Mouse (Mus musculus) forebrain, postnatal 0 days (tissue): ENCODE measurements around the gene Acads. TPM values are rescaled to one million over a fixed set of nuclear protein-coding genes. Genes with fewer than 3 reads are reported as not detected.

Experiments used
- ATAC-seq: fragments of 200-750 bp; cut with Nextera tagmentation; 2 replicates; pipeline ENCODE4 v1.8.0; 2017; ENCODE audit warnings: mild to moderate bottlenecking, moderate library complexity
- DNase-seq: peaks from one replicate; pipeline ENCODE4 v3.0.0-alpha.2; 2015
- H3K27ac ChIP-seq: fragments of 300-500 bp; sonication (generic); 2 replicates; pipeline ENCODE4 v1.5.1; 2014; ENCODE audit warnings: low read depth, mild to moderate bottlenecking, antibody characterized with exemption, low read length, moderate library complexity, mixed read lengths
- H3K27me3 ChIP-seq: fragments of 300-500 bp; sonication (generic); 2 replicates; pipeline ENCODE4 v1.6.1; 2014; ENCODE audit warnings: mild to moderate bottlenecking, low read length, mixed read lengths; ENCODE audit not compliant: insufficient read depth
- H3K36me3 ChIP-seq: fragments of 300-500 bp; sonication (generic); 2 replicates; pipeline ENCODE4 v1.6.1; 2014; ENCODE audit warnings: mild to moderate bottlenecking, moderate library complexity; ENCODE audit not compliant: insufficient read depth
- H3K4me1 ChIP-seq: fragments of 300-500 bp; sonication (generic); 2 replicates; pipeline ENCODE4 v1.6.1; 2014; ENCODE audit warnings: antibody characterized with exemption; ENCODE audit not compliant: insufficient read depth
- H3K4me2 ChIP-seq: fragments of 300-500 bp; sonication (generic); 2 replicates; pipeline ENCODE4 v1.6.1; 2014; ENCODE audit warnings: low read depth, mild to moderate bottlenecking, moderate library complexity
- H3K4me3 ChIP-seq: fragments of 300-500 bp; sonication (generic); 2 replicates; pipeline ENCODE4 v1.5.1; 2014; ENCODE audit warnings: low read depth, low read length, mixed read lengths
- H3K9ac ChIP-seq: fragments of 300-500 bp; sonication (generic); 2 replicates; pipeline ENCODE4 v1.6.1; 2014; ENCODE audit warnings: mild to moderate bottlenecking
- H3K9me3 ChIP-seq: fragments of 300-500 bp; sonication (generic); 2 replicates; pipeline ENCODE4 v1.6.1; 2016; ENCODE audit warnings: low read length
- CTCF ChIP-seq: sonication (generic); IDR thresholded peaks from 2 replicates; pipeline ENCODE4 v1.5.1; 2016; ENCODE audit warnings: antibody characterized with exemption, control low read depth, low read depth
- WGBS: fragments of 180-500 bp; shearing (Covaris S2); extraction: QIAGEN DNeasy Blood & Tissue Kit; methylation state at CpG from one replicate; pipeline ENCODE4 v1.1.7; 2014; 5-methylcytosine and 5-hydroxymethylcytosine counted together
- polyA plus RNA-seq: library from polyadenylated mRNA; unstranded; fragments of >200 nt; fragmentation: Nextera tagmentation; extraction: Ambion mirVana; gene quantifications from 2 replicates; pipeline ENCODE4 v1.2.1, GENCODE M21; 2015
- total RNA-seq: library from RNA; depleted of rRNA; stranded (reverse); fragments of >200 nt; gene quantifications from 2 replicates; pipeline ENCODE4 v1.2.3, GENCODE M21; 2014

The Acads gene
- total and polyA plus RNA-seq, 2 experiments from 2014 or later, result 12.5 to 13.9 TPM

DNA sequence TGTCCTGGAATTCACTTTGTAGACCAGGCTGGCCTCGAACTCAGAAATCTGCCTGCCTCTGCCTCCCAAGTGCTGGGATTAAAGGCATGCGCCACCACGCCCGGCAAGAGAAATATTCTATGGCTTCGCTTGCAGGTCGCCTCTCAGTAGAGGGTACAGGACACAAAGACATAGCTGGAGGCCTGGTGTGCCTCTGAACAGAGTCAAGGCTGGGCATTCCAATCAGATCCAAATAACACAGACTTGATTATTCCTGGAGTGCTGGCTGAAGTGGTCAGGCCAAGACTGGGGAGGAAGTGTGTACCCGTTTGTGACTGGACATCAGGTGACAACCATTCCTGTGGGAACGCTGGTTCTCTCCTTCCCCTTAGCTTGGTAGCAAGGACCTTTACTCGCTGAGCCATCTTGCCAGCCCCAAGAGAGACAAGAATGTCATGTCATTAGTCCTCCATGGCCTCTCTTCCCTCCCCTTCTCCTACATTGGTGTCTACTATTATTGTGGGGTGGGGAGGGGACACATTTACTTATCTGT, 23.1 kb upstream of the Acads start:
- no peaks in the 10 kb centered on the region for H3K9me3 ChIP-seq
- no peak for ATAC-seq
- H3K27me3 ChIP-seq, result no peaks in the 10 kb centered on the region
- no peak for TF ChIP-seq CTCF
- WGBS, result 89% methylated on average over 9 of the region's 9 CpGs
- no peak overlapping the region for H3K4me3 ChIP-seq
- H3K36me3 ChIP-seq, result peaks cover 15% of the 10 kb centered on the region; the same call in 1 of the 2 replicates
- no peak overlapping the region for H3K4me2 ChIP-seq
- no peaks in the 10 kb centered on the region for H3K4me1 ChIP-seq
- H3K9ac ChIP-seq, result no peak overlapping the region
- no peak overlapping the region for H3K27ac ChIP-seq
- DNase-seq, result no peak

DNA sequence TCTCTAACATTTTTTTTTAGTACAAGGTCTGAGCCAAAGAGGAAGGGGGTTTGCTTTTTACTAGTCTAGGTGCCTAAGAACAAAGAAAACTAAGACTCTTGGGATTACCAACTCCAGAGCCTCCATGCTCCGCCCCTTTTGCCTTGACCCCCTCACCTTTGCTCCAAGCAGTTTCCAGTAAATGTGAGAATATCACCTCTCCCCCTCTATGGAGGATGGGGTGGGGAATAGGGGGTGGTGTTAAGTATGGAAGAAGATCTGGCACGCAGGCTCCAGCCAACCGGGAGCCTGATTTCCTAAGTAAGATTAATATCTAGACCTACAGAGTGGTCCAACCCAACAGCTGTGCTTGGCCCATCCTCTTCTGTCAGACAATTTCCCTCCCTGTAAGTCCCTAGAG, 21.6 kb upstream of the Acads start:
- 78% methylated on average over 3 of the region's 3 CpGs for WGBS
- no peak for TF ChIP-seq CTCF
- no peaks in the 10 kb centered on the region for H3K4me1 ChIP-seq
- H3K27ac ChIP-seq, result no peak overlapping the region
- H3K9ac ChIP-seq, result no peak overlapping the region
- no peak overlapping the region for H3K4me3 ChIP-seq
- no peak for DNase-seq
- H3K36me3 ChIP-seq, result 0 out of 2 replicates have a peak, but pooled peaks cover 2% of the 10 kb centered on the region
- no peaks in the 10 kb centered on the region for H3K27me3 ChIP-seq
- H3K4me2 ChIP-seq, result no peak overlapping the region
- H3K9me3 ChIP-seq, result no peaks in the 10 kb centered on the region
- no peak for ATAC-seq

DNA sequence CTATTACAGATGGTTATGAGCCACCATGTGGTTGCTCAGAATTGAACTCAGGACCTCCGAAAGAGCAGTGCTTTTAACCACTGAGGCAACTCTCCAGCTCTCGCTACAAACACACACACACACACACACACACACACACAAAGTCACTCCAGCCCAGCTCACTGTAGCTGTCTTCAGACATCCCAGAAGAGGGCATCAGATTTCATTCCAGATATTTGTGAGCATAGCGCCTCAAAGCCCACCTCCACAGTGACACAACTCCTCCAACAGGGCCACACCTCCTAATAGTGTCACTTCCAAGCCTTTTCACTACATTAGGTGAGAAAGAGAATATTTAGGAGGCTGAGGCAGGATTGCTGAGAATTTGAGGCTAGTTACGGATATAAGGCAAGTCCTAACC, 20.0 kb upstream of the Acads start:
- Histone ChIP-seq H3K27me3 (no peaks in the 10 kb centered on the region), H3K9ac (no peak overlapping the region), H3K4me2 (no peak overlapping the region), H3K27ac (no peak overlapping the region), H3K4me1 (peaks cover 1% of the 10 kb centered on the region; the same call in 1 of the 2 replicates), H3K9me3 (no peaks in the 10 kb centered on the region), H3K4me3 (no peak overlapping the region), H3K36me3 (no peaks in the 10 kb centered on the region)
- no peak for DNase-seq
- no peak for ATAC-seq
- TF ChIP-seq CTCF, result no peak
- 69% methylated on average over 4 of the region's 4 CpGs for WGBS

DNA sequence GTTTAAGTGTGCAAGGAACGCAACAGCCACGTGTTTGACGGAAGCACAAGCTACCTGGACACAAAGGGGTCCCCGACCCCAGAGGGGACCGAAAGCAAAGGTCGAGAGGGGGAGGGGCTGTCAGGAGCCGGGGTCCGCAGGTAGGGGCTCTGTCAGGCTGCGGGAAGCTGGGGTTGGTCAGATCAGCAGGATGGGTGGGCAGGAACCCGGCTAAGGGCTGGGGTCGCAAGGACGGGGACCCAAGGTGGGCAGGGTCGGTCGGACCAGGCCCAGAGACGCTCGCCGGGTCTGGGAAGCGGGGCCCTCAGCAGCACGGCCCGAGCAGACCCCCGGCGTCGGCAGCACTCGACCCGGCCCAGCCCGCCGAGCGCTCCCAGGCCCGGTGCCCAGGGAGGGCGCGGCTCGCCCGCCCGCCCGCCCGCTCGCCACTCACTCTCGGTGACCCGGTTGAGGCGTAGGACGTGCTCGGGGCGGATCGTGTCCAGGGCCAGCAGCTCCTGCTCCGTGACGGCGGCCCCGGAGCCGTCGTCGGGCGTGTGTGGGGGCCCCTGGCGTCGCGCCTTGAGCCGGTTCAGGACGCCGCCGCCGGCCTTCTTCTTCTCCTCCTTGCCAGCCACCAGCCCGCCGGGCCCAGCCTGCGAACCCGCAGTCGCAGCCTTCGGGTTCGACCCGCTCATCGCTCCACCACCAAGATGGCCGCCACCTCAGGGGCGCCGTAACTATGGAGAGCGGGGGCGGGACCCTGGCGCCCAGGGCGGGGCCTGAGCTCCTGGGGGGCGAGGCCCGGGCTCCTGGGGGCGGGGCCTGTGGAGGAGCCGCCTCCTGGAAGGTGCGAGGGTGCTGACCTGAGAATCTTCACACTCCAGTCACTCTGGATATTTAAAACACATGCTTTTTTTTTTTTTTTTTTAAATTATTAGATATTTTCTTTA, 15.4 kb upstream of the Acads start, which contains the start of gene Unc119b:
Gene Unc119b, minus strand, starts transcription at position 742 of the 932 bp plus-strand sequence.
- TF ChIP-seq CTCF, result no peak
- peak within 1 kb of the TSS; percentile 91 for H3K4me2 ChIP-seq
- DNase-seq (peak; percentile 87), ATAC-seq (peak; percentile 97)
- peak within 1 kb of the TSS; percentile 62 for H3K27ac ChIP-seq
- no peaks in the 10 kb centered on the region for H3K9me3 ChIP-seq
- H3K4me3 ChIP-seq, result peak within 1 kb of the TSS; percentile 90
- H3K4me1 ChIP-seq, result peaks cover 13% of the 10 kb centered on the region; the same call in 1 of the 2 replicates
- WGBS, result under 1% methylated on average over 57 of the region's 81 CpGs
- peaks cover 5% of the 10 kb centered on the region for H3K36me3 ChIP-seq
- no peaks in the 10 kb centered on the region for H3K27me3 ChIP-seq
- H3K9ac ChIP-seq, result peak within 1 kb of the TSS; percentile 80

DNA sequence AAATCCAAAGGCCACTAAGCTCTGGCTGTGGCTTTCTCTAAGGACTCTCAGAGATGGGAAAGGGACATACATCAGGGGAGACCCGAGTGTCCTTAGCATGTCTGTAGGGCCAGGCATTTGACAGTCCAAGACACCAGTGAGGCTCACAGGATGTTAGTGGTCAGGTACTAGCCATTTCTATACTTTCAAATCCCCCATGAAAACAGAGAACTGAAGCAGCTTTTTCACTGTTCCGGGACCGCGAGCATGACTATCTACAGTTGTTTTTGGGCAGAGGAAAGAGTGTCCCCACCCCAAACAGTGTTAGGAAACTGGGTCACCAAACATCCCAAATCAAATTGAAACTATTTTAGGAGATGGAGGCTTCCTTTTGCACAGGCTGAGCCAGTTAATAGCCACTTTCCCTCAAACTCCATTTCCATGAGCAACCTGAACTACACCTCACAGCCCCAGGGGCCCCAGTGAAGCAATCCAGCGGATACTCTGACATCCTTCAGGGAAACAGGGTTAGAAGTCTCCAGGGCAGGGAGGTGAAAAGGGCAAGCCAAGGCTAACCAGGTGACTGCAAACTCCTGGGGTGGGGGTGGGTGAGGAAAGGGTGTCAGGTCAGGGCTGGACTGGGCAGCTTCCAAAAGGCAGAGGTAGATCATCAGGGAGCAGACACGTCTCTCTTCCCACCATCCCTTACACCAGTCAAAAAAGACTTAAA, 14.4 kb upstream of the Acads start:
- TF ChIP-seq CTCF, result no peak
- H3K4me1 ChIP-seq, result peaks cover 13% of the 10 kb centered on the region; the same call in 1 of the 2 replicates
- no peaks in the 10 kb centered on the region for H3K27me3 ChIP-seq
- 57% methylated on average over 6 of the region's 6 CpGs for WGBS
- peak overlapping the region; percentile 80; the same call in 1 of the 2 replicates for H3K9ac ChIP-seq
- H3K4me3 ChIP-seq, result peak overlapping the region; percentile 90
- DNase-seq, result no peak
- peak overlapping the region; percentile 91 for H3K4me2 ChIP-seq
- peaks cover 13% of the 10 kb centered on the region for H3K36me3 ChIP-seq
- no peak overlapping the region for H3K27ac ChIP-seq
- ATAC-seq, result no peak
- no peaks in the 10 kb centered on the region for H3K9me3 ChIP-seq

DNA sequence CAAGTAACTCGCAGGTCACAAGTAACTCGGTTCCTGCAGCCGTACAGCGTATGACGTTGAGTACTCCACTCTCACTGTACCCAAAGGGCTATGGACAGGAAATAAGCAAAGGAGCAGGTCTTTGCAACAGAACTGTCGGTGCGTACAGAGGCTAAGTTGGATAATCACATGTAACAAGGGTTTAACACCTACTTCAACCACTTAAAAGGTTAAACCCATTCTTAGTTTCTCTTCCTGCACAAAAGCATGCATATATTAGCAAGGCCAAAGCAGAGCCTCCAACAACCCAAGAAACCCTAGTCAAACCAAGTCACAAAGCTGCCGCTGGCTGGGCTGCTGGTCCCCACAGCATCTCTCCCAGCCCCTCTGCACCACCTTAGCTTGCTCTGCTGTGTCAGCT, 13.3 kb upstream of the Acads start:
- DNase-seq (no peak), ATAC-seq (no peak)
- Histone ChIP-seq H3K27me3 (no peaks in the 10 kb centered on the region), H3K27ac (no peak overlapping the region), H3K4me3 (no peak overlapping the region), H3K4me2 (no peak overlapping the region), H3K9me3 (no peaks in the 10 kb centered on the region), H3K4me1 (peaks cover 13% of the 10 kb centered on the region; the same call in 1 of the 2 replicates), H3K36me3 (peaks cover 24% of the 10 kb centered on the region), H3K9ac (no peak overlapping the region)
- 90% methylated on average over 8 of the region's 8 CpGs for WGBS
- TF ChIP-seq CTCF, result no peak

DNA sequence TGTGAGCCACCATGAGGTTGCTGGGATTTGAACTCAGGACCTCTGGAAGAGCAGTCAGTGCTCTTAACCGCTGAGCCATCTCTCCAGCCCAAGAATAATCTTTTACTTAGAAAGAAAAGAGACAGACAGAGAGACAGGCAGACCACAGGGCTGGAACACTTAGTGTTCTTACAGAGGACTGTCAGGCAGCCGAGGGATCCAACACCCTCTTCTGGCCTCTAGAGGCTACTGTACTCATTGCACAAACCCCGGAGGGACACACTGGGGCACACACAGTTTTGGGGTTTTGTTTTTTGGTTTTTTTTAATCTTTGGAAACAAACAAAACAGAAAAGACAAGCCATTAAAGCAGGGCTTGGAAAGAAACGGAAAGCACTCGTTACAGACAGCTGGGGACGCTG, 10.2 kb upstream of the Acads start:
- no peaks in the 10 kb centered on the region for H3K9me3 ChIP-seq
- peaks cover 13% of the 10 kb centered on the region; the same call in 1 of the 2 replicates for H3K4me1 ChIP-seq
- H3K36me3 ChIP-seq, result peaks cover 44% of the 10 kb centered on the region
- no peak for ATAC-seq
- DNase-seq, result no peak
- H3K4me3 ChIP-seq, result no peak overlapping the region
- H3K4me2 ChIP-seq, result no peak overlapping the region
- no peak overlapping the region for H3K27ac ChIP-seq
- no peaks in the 10 kb centered on the region for H3K27me3 ChIP-seq
- 81% methylated on average over 6 of the region's 6 CpGs for WGBS
- peak; percentile 28; the same call in 1 of the 2 replicates for TF ChIP-seq CTCF
- no peak overlapping the region for H3K9ac ChIP-seq
